Mouse (Mus musculus): ENCODE measurements around the gene Nudt16. TPM values are rescaled to one million over a fixed set of nuclear protein-coding genes. Genes with fewer than 3 reads are reported as not detected.
"Not testable (repeated sequence)": the region's sequence is repeated elsewhere in the genome, so short reads cannot be mapped to it uniquely, and the experiment has no call there.

Nudt16 gene
- total RNA-seq, 1 experiment = 2.6 TPM

GRCm38 (mm10) chr9:105134536-105134935 is 2.9 kb upstream of the Nudt16 start:
- H3K9ac ChIP-seq (ENCODE audit: insufficient read depth, low read depth, low read length, poor library complexity, severe bottlenecking) = no peak overlapping the region
- in situ Hi-C loops (cut with MboI; ENCODE audit: low sequenced_read_pairs in 2 of 2, unreplicated experiment in 2 of 2) = no loop called here
- H3K9me3 ChIP-seq (ENCODE audit: control insufficient read depth, insufficient read depth, low read depth, low read length) = no peaks in the 10 kb centered on the region
- no peak overlapping the region for H3K27ac ChIP-seq (ENCODE audit: insufficient read depth, low read depth, low read length, poor library complexity, severe bottlenecking)
- no peaks in the 10 kb centered on the region for H3K36me3 ChIP-seq (ENCODE audit: control insufficient read depth, insufficient read depth, low read length, poor library complexity, severe bottlenecking)
- H3K4me3 ChIP-seq (ENCODE audit: insufficient read depth in 1 of 2, low read depth in 1 of 2, low read length in 2 of 2, poor library complexity in 1 of 2, severe bottlenecking in 1 of 2) = no peak overlapping the region
- TF ChIP-seq CHD2 (IDR thresholded peaks at IDR 0.05; ENCODE audit: low read depth, low read length) (no peak), ZC3H11A (IDR thresholded peaks at IDR 0.05; ENCODE audit: borderline replicate concordance, low read depth, low read length) (no peak), ZNF384 (IDR thresholded peaks at IDR 0.05; ENCODE audit: low read depth, low read length) (no peak), HCFC1 (IDR thresholded peaks at IDR 0.05; ENCODE audit: borderline replicate concordance, insufficient read depth, low read length) (no peak), MAFK (IDR thresholded peaks at IDR 0.05; ENCODE audit: insufficient read depth, low read depth, low read length) (no peak)
- H3K4me1 ChIP-seq (ENCODE audit: control insufficient read depth in 2 of 2, insufficient read depth in 2 of 2, low read length in 2 of 2, poor library complexity in 1 of 2) = peaks cover 0 to 3% of the 10 kb centered on the region in 2 experiments; a peak in 1 of 4 replicates
- DNase-seq (ENCODE audit: low read depth, low spot score) = no peak

GRCm38 (mm10) chr9:105132002-105132367 is 361 bp upstream of the Nudt16 start:
- in situ Hi-C loops (cut with MboI; ENCODE audit: low sequenced_read_pairs in 2 of 2, unreplicated experiment in 2 of 2) = no loop called here
- peak overlapping the region in 1 of 2 experiments; percentile 89; a peak in 2 of 4 replicates for H3K4me3 ChIP-seq (ENCODE audit: insufficient read depth in 1 of 2, low read depth in 1 of 2, low read length in 2 of 2, poor library complexity in 1 of 2, severe bottlenecking in 1 of 2)
- no peak for TF ChIP-seq ZC3H11A (IDR thresholded peaks at IDR 0.05; ENCODE audit: borderline replicate concordance, low read depth, low read length)
- TF ChIP-seq ZNF384 (IDR thresholded peaks at IDR 0.05; ENCODE audit: low read depth, low read length) = no peak
- no peak for TF ChIP-seq HCFC1 (IDR thresholded peaks at IDR 0.05; ENCODE audit: borderline replicate concordance, insufficient read depth, low read length)
- TF ChIP-seq CHD2 (IDR thresholded peaks at IDR 0.05; ENCODE audit: low read depth, low read length) = no peak
- TF ChIP-seq MAFK (IDR thresholded peaks at IDR 0.05; ENCODE audit: insufficient read depth, low read depth, low read length) = no peak
- no peak overlapping the region for H3K27ac ChIP-seq (ENCODE audit: insufficient read depth, low read depth, low read length, poor library complexity, severe bottlenecking)
- no peaks in the 10 kb centered on the region for H3K9me3 ChIP-seq (ENCODE audit: control insufficient read depth, insufficient read depth, low read depth, low read length)
- H3K36me3 ChIP-seq (ENCODE audit: control insufficient read depth, insufficient read depth, low read length, poor library complexity, severe bottlenecking) = no peaks in the 10 kb centered on the region
- H3K4me1 ChIP-seq (ENCODE audit: control insufficient read depth in 2 of 2, insufficient read depth in 2 of 2, low read length in 2 of 2, poor library complexity in 1 of 2) = peaks cover 0 to 3% of the 10 kb centered on the region in 2 experiments; a peak in 1 of 4 replicates
- no peak for DNase-seq (ENCODE audit: low read depth, low spot score)
- no peak overlapping the region for H3K9ac ChIP-seq (ENCODE audit: insufficient read depth, low read depth, low read length, poor library complexity, severe bottlenecking)

GRCm38 (mm10) chr9:105130331-105130730 is 1.3 kb downstream of the Nudt16 start:
- Histone ChIP-seq H3K9ac (ENCODE audit: insufficient read depth, low read depth, low read length, poor library complexity, severe bottlenecking) (no peak overlapping the region), H3K4me3 (ENCODE audit: insufficient read depth in 1 of 2, low read depth in 1 of 2, low read length in 2 of 2, poor library complexity in 1 of 2, severe bottlenecking in 1 of 2) (no peak overlapping the region), H3K27ac (ENCODE audit: insufficient read depth, low read depth, low read length, poor library complexity, severe bottlenecking) (no peak overlapping the region), H3K4me1 (ENCODE audit: control insufficient read depth in 2 of 2, insufficient read depth in 2 of 2, low read length in 2 of 2, poor library complexity in 1 of 2) (peaks cover 0 to 3% of the 10 kb centered on the region in 2 experiments; a peak in 1 of 4 replicates), H3K9me3 (ENCODE audit: control insufficient read depth, insufficient read depth, low read depth, low read length) (no peaks in the 10 kb centered on the region), H3K36me3 (ENCODE audit: control insufficient read depth, insufficient read depth, low read length, poor library complexity, severe bottlenecking) (no peaks in the 10 kb centered on the region)
- in situ Hi-C loops (cut with MboI; ENCODE audit: low sequenced_read_pairs in 2 of 2, unreplicated experiment in 2 of 2) = no loop called here
- TF ChIP-seq ZC3H11A (IDR thresholded peaks at IDR 0.05; ENCODE audit: borderline replicate concordance, low read depth, low read length) (no peak), ZNF384 (IDR thresholded peaks at IDR 0.05; ENCODE audit: low read depth, low read length) (no peak), MAFK (IDR thresholded peaks at IDR 0.05; ENCODE audit: insufficient read depth, low read depth, low read length) (no peak), CHD2 (IDR thresholded peaks at IDR 0.05; ENCODE audit: low read depth, low read length) (no peak), HCFC1 (IDR thresholded peaks at IDR 0.05; ENCODE audit: borderline replicate concordance, insufficient read depth, low read length) (no peak)
- DNase-seq (ENCODE audit: low read depth, low spot score) = no peak

- DNase-seq (ENCODE audit: low read depth, low spot score); H3K36me3 ChIP-seq (ENCODE audit: control insufficient read depth, insufficient read depth, low read length, poor library complexity, severe bottlenecking); H3K9me3 ChIP-seq (ENCODE audit: control insufficient read depth, insufficient read depth, low read depth, low read length); H3K4me3 ChIP-seq (ENCODE audit: insufficient read depth in 1 of 2, low read depth in 1 of 2, low read length in 2 of 2, poor library complexity in 1 of 2, severe bottlenecking in 1 of 2); H3K4me1 ChIP-seq (ENCODE audit: control insufficient read depth in 2 of 2, insufficient read depth in 2 of 2, low read length in 2 of 2, poor library complexity in 1 of 2); in situ Hi-C loops (cut with MboI; ENCODE audit: low sequenced_read_pairs in 2 of 2, unreplicated experiment in 2 of 2); H3K9ac ChIP-seq (ENCODE audit: insufficient read depth, low read depth, low read length, poor library complexity, severe bottlenecking); H3K27ac ChIP-seq (ENCODE audit: insufficient read depth, low read depth, low read length, poor library complexity, severe bottlenecking): not testable (repeated sequence)
Observed at GRCm38 (mm10) chr9:105125206-105125605, 6.4 kb downstream of the Nudt16 start.

- no peak for DNase-seq (ENCODE audit: low read depth, low spot score)
- Histone ChIP-seq H3K36me3 (ENCODE audit: control insufficient read depth, insufficient read depth, low read length, poor library complexity, severe bottlenecking) (no peaks in the 10 kb centered on the region), H3K27ac (ENCODE audit: insufficient read depth, low read depth, low read length, poor library complexity, severe bottlenecking) (no peak overlapping the region), H3K4me1 (ENCODE audit: control insufficient read depth in 2 of 2, insufficient read depth in 2 of 2, low read length in 2 of 2, poor library complexity in 1 of 2) (no peaks in the 10 kb centered on the region), H3K9me3 (ENCODE audit: control insufficient read depth, insufficient read depth, low read depth, low read length) (no peaks in the 10 kb centered on the region), H3K9ac (ENCODE audit: insufficient read depth, low read depth, low read length, poor library complexity, severe bottlenecking) (no peak overlapping the region), H3K4me3 (ENCODE audit: insufficient read depth in 1 of 2, low read depth in 1 of 2, low read length in 2 of 2, poor library complexity in 1 of 2, severe bottlenecking in 1 of 2) (no peak overlapping the region)
- TF ChIP-seq MAFK (IDR thresholded peaks at IDR 0.05; ENCODE audit: insufficient read depth, low read depth, low read length) (no peak), HCFC1 (IDR thresholded peaks at IDR 0.05; ENCODE audit: borderline replicate concordance, insufficient read depth, low read length) (no peak), ZC3H11A (IDR thresholded peaks at IDR 0.05; ENCODE audit: borderline replicate concordance, low read depth, low read length) (no peak), CHD2 (IDR thresholded peaks at IDR 0.05; ENCODE audit: low read depth, low read length) (no peak), ZNF384 (IDR thresholded peaks at IDR 0.05; ENCODE audit: low read depth, low read length) (no peak)
- in situ Hi-C loops (cut with MboI; ENCODE audit: low sequenced_read_pairs in 2 of 2, unreplicated experiment in 2 of 2) = no loop called here
Observed at GRCm38 (mm10) chr9:105103893-105104292, 27.7 kb downstream of the Nudt16 start.
